Mouse (Mus musculus) forebrain, embryonic 15.5 days (tissue): ENCODE data around the gene Clpsl2. TPM values are rescaled to one million over a fixed set of nuclear protein-coding genes. Genes with fewer than 3 reads are reported as not detected.

ENCODE experiments used
- ATAC-seq: fragments of 200-750 bp; cut with Nextera tagmentation; replicated peaks from 2 replicates; pipeline ENCODE4 v1.8.0; 2017; ENCODE audit warnings: mild to moderate bottlenecking, moderate TSS enrichment, moderate library complexity
- H3K27ac ChIP-seq: fragments of 300-500 bp; sonication (generic); replicated peaks from 2 replicates; pipeline ENCODE4 v1.5.1; 2015; ENCODE audit warnings: mild to moderate bottlenecking, inconsistent platforms
- H3K27me3 ChIP-seq: fragments of 300-500 bp; sonication (generic); 2 replicates; pipeline ENCODE4 v1.6.1; 2015; ENCODE audit warnings: inconsistent platforms
- H3K36me3 ChIP-seq: fragments of 300-500 bp; sonication (generic); 2 replicates; pipeline ENCODE4 v1.6.1; 2015; ENCODE audit warnings: mild to moderate bottlenecking, inconsistent platforms
- H3K4me1 ChIP-seq: fragments of 300-500 bp; sonication (generic); 2 replicates; pipeline ENCODE4 v1.6.1; 2015; ENCODE audit warnings: inconsistent platforms
- H3K4me2 ChIP-seq: fragments of 300-500 bp; sonication (generic); replicated peaks from 2 replicates; pipeline ENCODE4 v1.6.1; 2015; ENCODE audit warnings: mild to moderate bottlenecking, inconsistent platforms
- H3K4me3 ChIP-seq: fragments of 300-500 bp; sonication (generic); 2 replicates; pipeline ENCODE4 v1.5.1; 2015; ENCODE audit warnings: mild to moderate bottlenecking, inconsistent platforms
- H3K9ac ChIP-seq: fragments of 300-500 bp; sonication (generic); replicated peaks from 2 replicates; pipeline ENCODE4 v1.6.1; 2015; ENCODE audit warnings: mild to moderate bottlenecking, inconsistent platforms
- H3K9me3 ChIP-seq: fragments of 300-500 bp; sonication (generic); 2 replicates; pipeline ENCODE4 v1.6.1; 2016; ENCODE audit warnings: inconsistent platforms
- WGBS: fragments of 180-500 bp; shearing (Covaris S2); methylation state at CpG from one replicate; pipeline ENCODE4 v1.1.7; 2015; ENCODE audit warnings: mixed read lengths; 5-methylcytosine and 5-hydroxymethylcytosine counted together
- microRNA-seq: library from miRNA; unstranded; fragments of <30 nt; microRNA quantifications from one replicate; pipeline ENCODE4, GENCODE M21; 2016
- polyA plus RNA-seq: library from polyadenylated mRNA; unstranded; fragments of >200 nt; fragmentation: Nextera tagmentation; extraction: Ambion mirVana; gene quantifications from 2 replicates; pipeline ENCODE4 v1.2.1, GENCODE M21; 2015

The Clpsl2 gene
- polyA plus RNA-seq, 1 experiment from 2014 or later = not detected

DNA sequence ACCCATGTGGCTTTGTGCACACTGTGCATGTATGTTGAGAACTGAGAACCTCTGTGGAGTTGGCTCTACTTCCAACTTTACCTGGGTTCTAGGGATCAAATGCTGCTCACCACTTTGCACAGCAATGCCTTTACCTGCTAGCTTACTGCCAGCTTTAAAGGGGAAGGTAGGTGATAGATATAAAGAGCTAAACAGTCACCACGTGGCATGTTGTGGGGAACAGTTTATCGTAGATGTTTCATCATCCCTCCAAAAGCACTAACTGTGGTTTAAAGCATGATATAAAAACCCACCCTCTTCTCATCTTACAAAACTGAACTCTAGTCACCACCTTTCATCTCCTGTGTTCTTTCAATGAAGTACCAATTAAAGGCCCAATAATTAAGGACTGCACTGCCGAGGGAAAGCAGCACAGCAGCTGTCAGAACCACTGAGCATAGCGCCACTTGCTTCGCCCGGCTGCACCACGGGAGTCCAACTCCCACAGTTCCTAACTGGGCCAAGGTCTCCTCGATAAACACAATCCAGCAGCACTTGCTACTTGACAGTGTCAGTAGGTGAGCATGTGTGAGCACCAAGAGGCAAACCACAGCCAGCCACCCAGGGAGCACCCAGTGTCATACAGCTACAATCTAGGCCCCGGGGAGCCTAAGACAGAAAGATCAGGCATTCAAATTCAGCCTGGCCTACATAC is 52.5 kb downstream of the Clpsl2 start:
- H3K27me3 ChIP-seq = no peaks in the 10 kb centered on the region
- H3K36me3 ChIP-seq = peaks cover 91% of the 10 kb centered on the region
- H3K4me3 ChIP-seq = no peak overlapping the region
- H3K4me2 ChIP-seq = no peak overlapping the region
- 64% methylated on average over 9 of the region's 9 CpGs for WGBS
- H3K4me1 ChIP-seq = no peaks in the 10 kb centered on the region
- no peak overlapping the region for H3K9ac ChIP-seq
- ATAC-seq = no peak
- H3K9me3 ChIP-seq = no peaks in the 10 kb centered on the region
- no peak overlapping the region for H3K27ac ChIP-seq

Small RNA genes lying within 50 kb of the gene (microRNA-seq; reads per million reads assigned to microRNA genes)
- gene Gm25195 (not detected), gene Mir6969 (not detected)

Other genes with a start within 250 kb of the Clpsl2 start
- gene Fance, start 235.9 kb upstream of the Clpsl2 start, polyA plus RNA-seq = 25.9 and 27.4 TPM in 2 replicates
- gene Rpl10a, start 220.9 kb upstream of the Clpsl2 start, polyA plus RNA-seq = 359 and 384 TPM in 2 replicates
- gene Tead3, start 198.6 kb upstream of the Clpsl2 start, polyA plus RNA-seq = 1.9 TPM in 2 replicates
- gene Tulp1, start 184.2 kb upstream of the Clpsl2 start, polyA plus RNA-seq = 1.2 and 1.8 TPM in 2 replicates
- 32.8 and 34.6 TPM in 2 replicates for gene Fkbp5, start 31.9 kb upstream of the Clpsl2 start, polyA plus RNA-seq
- not detected in 2 replicates for gene Armc12, start 18.6 kb upstream of the Clpsl2 start, polyA plus RNA-seq
- gene Clps, start 11.4 kb downstream of the Clpsl2 start, polyA plus RNA-seq = not detected in 2 replicates
- 5.3 and 6.2 TPM in 2 replicates for gene Lhfpl5, start 26.2 kb downstream of the Clpsl2 start, polyA plus RNA-seq
- 103 and 112 TPM in 2 replicates for gene Srpk1, start 73.3 kb downstream of the Clpsl2 start, polyA plus RNA-seq
- gene Slc26a8, start 140.8 kb downstream of the Clpsl2 start, polyA plus RNA-seq = 1.4 and 1.7 TPM in 2 replicates
- 29.2 and 30.7 TPM in 2 replicates for gene Mapk14, start 141.9 kb downstream of the Clpsl2 start, polyA plus RNA-seq
- 2.3 and 2.6 TPM in 2 replicates for gene AC170998.1, start 176.7 kb downstream of the Clpsl2 start, polyA plus RNA-seq
- 0.33 and 0.85 TPM in 2 replicates for gene Mapk13, start 219.9 kb downstream of the Clpsl2 start, polyA plus RNA-seq